Mouse (Mus musculus): ENCODE results near the gene Frmd7.

DNA sequence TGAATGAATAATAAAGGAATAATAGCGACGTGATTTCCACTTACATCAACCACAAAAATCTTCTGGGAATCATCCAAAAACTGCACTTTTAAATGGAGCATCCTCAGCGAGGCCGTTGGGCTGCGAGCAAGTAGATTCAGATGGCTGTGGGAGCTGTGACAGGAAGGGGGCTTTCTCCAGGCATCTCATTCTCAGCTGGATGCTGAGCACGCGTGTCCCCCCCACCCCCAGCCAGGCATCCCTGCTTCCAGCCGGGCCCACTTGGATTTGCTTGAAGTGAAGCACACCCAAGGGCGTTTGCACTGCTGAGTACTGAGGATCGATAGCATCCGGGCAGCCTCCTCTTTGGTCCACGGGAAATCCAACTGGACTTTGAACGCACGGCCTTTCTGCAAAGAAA, at the start of gene Frmd7:
- TF ChIP-seq POLR2A (IDR thresholded peaks at IDR 0.05; ENCODE audit: low read depth, low read length), result no peak
- TF ChIP-seq CTCF (IDR thresholded peaks at IDR 0.05; ENCODE audit: extremely low read depth, insufficient read length, insufficient replicate concordance, low read depth, low read length), result no peak
